Mouse (Mus musculus) bone marrow, adult 2 months (tissue): ENCODE results near the gene Gm8334.
"Not testable (repeated sequence)": the region's sequence is repeated elsewhere in the genome, so short reads cannot be mapped to it uniquely, and the experiment has no call there.

ENCODE experiments used
- CTCF ChIP-seq: fragments of 200-500 bp; IDR thresholded peaks from 2 replicates; pipeline ENCODE4 v1.5.1; 2011; ENCODE audit warnings: low read length, control low read depth; ENCODE audit not compliant: control insufficient read depth, insufficient read depth
- POLR2A ChIP-seq: fragments of 200-500 bp; IDR thresholded peaks from 2 replicates; pipeline ENCODE4 v1.6.1; 2011; ENCODE audit warnings: low read depth, mild to moderate bottlenecking, control low read depth, low read length, borderline replicate concordance; ENCODE audit not compliant: control insufficient read depth

DNA sequence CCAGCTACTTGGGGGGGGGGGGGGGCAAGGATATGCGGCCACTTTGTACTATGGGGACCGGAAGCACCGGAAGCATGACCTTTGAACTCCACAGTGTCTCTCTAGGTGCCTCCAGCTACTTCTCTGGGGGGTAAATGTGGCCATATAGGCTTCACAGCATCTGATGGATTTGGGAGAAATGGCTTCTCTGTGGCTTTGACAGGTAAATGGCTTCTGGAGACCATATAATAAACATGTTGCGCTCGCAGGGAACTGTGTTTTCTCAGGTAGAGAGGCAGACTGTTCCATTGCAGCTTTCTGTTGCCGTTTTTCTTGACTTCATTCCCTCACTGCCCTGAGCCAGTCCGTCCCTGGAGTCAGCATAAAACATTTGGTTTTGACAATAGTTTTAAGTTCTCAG lies at the start of gene Gm8334:
- not testable (repeated sequence) for TF ChIP-seq POLR2A, CTCF
